In genomic region chr5:118036888-118037797, GRCm38 (mm10) we compare ENCODE assay signal across 8 mouse cellular contexts. TPM values are rescaled to one million over a fixed set of nuclear protein-coding genes. Genes with fewer than 3 reads are reported as not detected.
DNase-seq lines count a peak whose midpoint lies in the region; ATAC-seq and TF ChIP-seq lines count a peak whose summit lies in the region.

No protein-coding gene starts in this region.

- H3K27me3 ChIP-seq in liver, embryonic 11.5 days (replicated peaks; ENCODE audit: control insufficient read depth, insufficient read depth, low read length), result peaks cover 6% of the 10 kb centered on the region
- 0 out of 2 replicates have a peak, but pooled peaks cover 3% of the 10 kb centered on the region for H3K27me3 ChIP-seq in liver, postnatal 0 days (ENCODE audit: insufficient read depth, low read length)
- no peaks in the 10 kb centered on the region for H3K27me3 ChIP-seq in embryonic facial prominence, embryonic 11.5 days (ENCODE audit: control insufficient read depth, insufficient read depth, low read length)
- H3K27me3 ChIP-seq in limb, embryonic 14.5 days (ENCODE audit: control insufficient read depth, insufficient read depth, low read length), result no peaks in the 10 kb centered on the region

- TF ChIP-seq CTCF in liver, postnatal 0 days (IDR thresholded peaks at IDR 0.05; ENCODE audit: low read depth), result no peak

- H3K4me3 ChIP-seq in liver, embryonic 11.5 days (ENCODE audit: low read depth, low read length), result no peak overlapping the region
- H3K4me3 ChIP-seq in liver, postnatal 0 days (ENCODE audit: low read depth, low read length), result no peak overlapping the region
- no peak overlapping the region for H3K4me3 ChIP-seq in embryonic facial prominence, embryonic 11.5 days (ENCODE audit: low read depth, low read length)
- no peak overlapping the region for H3K4me3 ChIP-seq in limb, embryonic 14.5 days (replicated peaks; ENCODE audit: low read length)

- no peak overlapping the region for H3K27ac ChIP-seq in liver, embryonic 11.5 days (ENCODE audit: low read depth, low read length)
- H3K27ac ChIP-seq in liver, postnatal 0 days (ENCODE audit: low read depth), result no peak overlapping the region
- H3K27ac ChIP-seq in embryonic facial prominence, embryonic 11.5 days (replicated peaks; ENCODE audit: low read depth, low read length), result no peak overlapping the region
- H3K27ac ChIP-seq in limb, embryonic 14.5 days (replicated peaks; ENCODE audit: low read depth, low read length), result no peak overlapping the region

- peaks cover 2% of the 10 kb centered on the region; the same call in 1 of the 2 replicates for H3K4me1 ChIP-seq in liver, embryonic 11.5 days (replicated peaks; ENCODE audit: control insufficient read depth, insufficient read depth, low read length)
- no peaks in the 10 kb centered on the region for H3K4me1 ChIP-seq in liver, postnatal 0 days (ENCODE audit: insufficient read depth)
- H3K4me1 ChIP-seq in embryonic facial prominence, embryonic 11.5 days (ENCODE audit: control insufficient read depth, insufficient read depth, low read length), result no peaks in the 10 kb centered on the region
- peaks cover 8% of the 10 kb centered on the region for H3K4me1 ChIP-seq in limb, embryonic 14.5 days (ENCODE audit: control insufficient read depth, insufficient read depth, low read length)

- ATAC-seq in liver, embryonic 11.5 days (replicated peaks; ENCODE audit: low FRiP score), result no peak
- no peak for ATAC-seq in liver, postnatal 0 days
- peak; percentile 54; the same call in 1 of the 2 replicates for ATAC-seq in embryonic facial prominence, embryonic 11.5 days (replicated peaks; ENCODE audit: insufficient number of reproducible peaks, low FRiP score, low TSS enrichment, low read depth)
- ATAC-seq in limb, embryonic 14.5 days (ENCODE audit: low FRiP score, low read depth), result no peak

- DNase-seq in liver, embryonic 11.5 days (ENCODE audit: low spot score), result no peak
- no peak for DNase-seq in liver, postnatal 0 days
- DNase-seq in Muller cell, postnatal 12 days (ENCODE audit: inconsistent ontology term), result peak; percentile 37
- DNase-seq in embryonic facial prominence, embryonic 11.5 days (ENCODE audit: low spot score), result no peak
- no peak for DNase-seq in limb, embryonic 14.5 days (ENCODE audit: low spot score)
- DNase-seq in urinary bladder, adult 2 months (ENCODE audit: low spot score), result no peak
- DNase-seq in spleen, postnatal 14 days (ENCODE audit: low spot score in 2 of 2), result no peak
- no peak for DNase-seq in ovary, adult 18-20 months (ENCODE audit: low spot score)

- H3K9me3 ChIP-seq in liver, embryonic 11.5 days (ENCODE audit: control insufficient read depth, low read length), result no peaks in the 10 kb centered on the region
- H3K9me3 ChIP-seq in liver, postnatal 0 days (ENCODE audit: low read length), result no peaks in the 10 kb centered on the region
- H3K9me3 ChIP-seq in embryonic facial prominence, embryonic 11.5 days (replicated peaks; ENCODE audit: control insufficient read depth, low read length), result no peaks in the 10 kb centered on the region
- H3K9me3 ChIP-seq in limb, embryonic 14.5 days (ENCODE audit: control insufficient read depth, low read length), result 0 out of 2 replicates have a peak, but pooled peaks cover 3% of the 10 kb centered on the region

- no peaks in the 10 kb centered on the region for H3K36me3 ChIP-seq in liver, embryonic 11.5 days (ENCODE audit: control insufficient read depth, insufficient read depth, low read length)
- H3K36me3 ChIP-seq in liver, postnatal 0 days (replicated peaks; ENCODE audit: insufficient read depth, low read length), result no peaks in the 10 kb centered on the region
- no peaks in the 10 kb centered on the region for H3K36me3 ChIP-seq in embryonic facial prominence, embryonic 11.5 days (replicated peaks; ENCODE audit: control insufficient read depth, insufficient read depth, low read depth, low read length)
- no peaks in the 10 kb centered on the region for H3K36me3 ChIP-seq in limb, embryonic 14.5 days (ENCODE audit: control insufficient read depth, insufficient read depth, low read length)

- no peak overlapping the region for H3K9ac ChIP-seq in liver, embryonic 11.5 days (ENCODE audit: low read depth, low read length)
- no peak overlapping the region for H3K9ac ChIP-seq in liver, postnatal 0 days (replicated peaks)
- peak overlapping the region; percentile 18; the same call in 1 of the 2 replicates for H3K9ac ChIP-seq in embryonic facial prominence, embryonic 11.5 days (replicated peaks; ENCODE audit: low read length)
- H3K9ac ChIP-seq in limb, embryonic 14.5 days (ENCODE audit: low read depth, low read length, severe bottlenecking), result peak overlapping the region; percentile 40; the same call in 1 of the 2 replicates

- 31% methylated on average over 25 of the region's 25 CpGs for WGBS in liver, embryonic 11.5 days
- 41% methylated on average over 25 of the region's 25 CpGs for WGBS in liver, postnatal 0 days (ENCODE audit: insufficient replicate concordance)
- 36% methylated on average over 25 of the region's 25 CpGs for WGBS in embryonic facial prominence, embryonic 11.5 days
- WGBS in limb, embryonic 14.5 days, result 34% methylated on average over 25 of the region's 25 CpGs

- no peak for TF ChIP-seq POLR2A in limb, embryonic 14.5 days (IDR thresholded peaks at IDR 0.05; ENCODE audit: borderline replicate concordance, extremely low read depth, insufficient read depth, insufficient read length)

- peak overlapping the region; percentile 38 for H3K4me2 ChIP-seq in liver, embryonic 11.5 days
- H3K4me2 ChIP-seq in liver, postnatal 0 days (ENCODE audit: low read depth, low read length), result no peak overlapping the region
- peak overlapping the region; percentile 23 for H3K4me2 ChIP-seq in embryonic facial prominence, embryonic 11.5 days (ENCODE audit: low read depth, low read length)
- H3K4me2 ChIP-seq in limb, embryonic 14.5 days (replicated peaks; ENCODE audit: low read depth, low read length, severe bottlenecking), result peak overlapping the region; percentile 13

- no peak for TF ChIP-seq EP300 in liver, postnatal 0 days (IDR thresholded peaks at IDR 0.05; ENCODE audit: low read depth)

RNA-seq across cellular contexts. Expression of gene Tesc, which starts 9.6 kb away (rescaled TPM):
- 1.7 and 2.2 TPM in 2 replicates for polyA plus RNA-seq in liver, embryonic 11.5 days (2014; fragmentation: Nextera tagmentation; extraction: Ambion mirVana)
- polyA plus RNA-seq in liver, postnatal 0 days (2015; fragmentation: Nextera tagmentation; extraction: Ambion mirVana), result 4.5 and 4.6 TPM in 2 replicates
- 3.4 and 3.9 TPM in 2 replicates for polyA plus RNA-seq in embryonic facial prominence, embryonic 11.5 days (2014; fragmentation: Nextera tagmentation; extraction: Ambion mirVana)
- 1.4 and 2.2 TPM in 2 replicates for polyA plus RNA-seq in limb, embryonic 14.5 days (2012; rRNA removed)
- 5.2 and 8.6 TPM in 2 replicates for polyA plus RNA-seq in limb, embryonic 14.5 days (2014; fragmentation: Nextera tagmentation; extraction: Ambion mirVana)
- polyA plus RNA-seq in urinary bladder, adult 2 months (2012; rRNA removed), result 1.5 and 2.0 TPM in 2 replicates

Comparison
In these comparisons a context has a peak if more than half of its experiments do, and no peak if none do; other contexts are left out.
1. H3K9ac ChIP-seq: peak in embryonic facial prominence, embryonic 11.5 days (single experiment) and limb, embryonic 14.5 days (single experiment); none in liver, embryonic 11.5 days (single experiment) and liver, postnatal 0 days (single experiment).